Mouse (Mus musculus) liver, embryonic 15.5 days (tissue): Measurements from ENCODE around the gene Hist1h1t. TPM values are rescaled to one million over a fixed set of nuclear protein-coding genes. Genes with fewer than 3 reads are reported as not detected.
"Not testable (repeated sequence)": the region's sequence is repeated elsewhere in the genome, so short reads cannot be mapped to it uniquely, and the experiment has no call there.

ENCODE experiments used
- ATAC-seq: fragments of 200-750 bp; cut with Nextera tagmentation; 2 replicates; pipeline ENCODE4 v1.8.0; 2017; ENCODE audit warnings: moderate number of reproducible peaks, mild to moderate bottlenecking, moderate library complexity; ENCODE audit not compliant: insufficient read depth
- H3K27ac ChIP-seq: fragments of 300-500 bp; sonication (generic); replicated peaks from 2 replicates; pipeline ENCODE4 v1.5.1; 2015; ENCODE audit warnings: mild to moderate bottlenecking, inconsistent platforms
- H3K27me3 ChIP-seq: fragments of 300-500 bp; sonication (generic); 2 replicates; pipeline ENCODE4 v1.6.1; 2015; ENCODE audit warnings: mild to moderate bottlenecking, inconsistent platforms
- H3K36me3 ChIP-seq: fragments of 300-500 bp; sonication (generic); replicated peaks from 2 replicates; pipeline ENCODE4 v1.6.1; 2015; ENCODE audit warnings: moderate library complexity, mild to moderate bottlenecking, inconsistent platforms
- H3K4me1 ChIP-seq: fragments of 300-500 bp; sonication (generic); replicated peaks from 2 replicates; pipeline ENCODE4 v1.6.1; 2015; ENCODE audit warnings: inconsistent platforms
- H3K4me2 ChIP-seq: fragments of 300-500 bp; sonication (generic); 2 replicates; pipeline ENCODE4 v1.6.1; 2015; ENCODE audit warnings: moderate library complexity, mild to moderate bottlenecking, inconsistent platforms
- H3K4me3 ChIP-seq: fragments of 300-500 bp; sonication (generic); replicated peaks from 2 replicates; pipeline ENCODE4 v1.5.1; 2015; ENCODE audit warnings: mild to moderate bottlenecking, inconsistent platforms
- H3K9ac ChIP-seq: fragments of 300-500 bp; sonication (generic); 2 replicates; pipeline ENCODE4 v1.6.1; 2015; ENCODE audit warnings: moderate library complexity, mild to moderate bottlenecking, inconsistent platforms
- H3K9me3 ChIP-seq: fragments of 300-500 bp; sonication (generic); replicated peaks from 2 replicates; pipeline ENCODE4 v1.6.1; 2016; ENCODE audit warnings: inconsistent platforms
- WGBS: fragments of 180-500 bp; shearing (Covaris S2); methylation state at CpG from one replicate; pipeline ENCODE4 v1.1.7; 2015; ENCODE audit warnings: mixed read lengths; ENCODE audit not compliant: insufficient replicate concordance; 5-methylcytosine and 5-hydroxymethylcytosine counted together
- polyA plus RNA-seq: library from polyadenylated mRNA; unstranded; fragments of >200 nt; fragmentation: Nextera tagmentation; extraction: Ambion mirVana; gene quantifications from 2 replicates; pipeline ENCODE4 v1.2.1, GENCODE M21; 2015

The Hist1h1t gene
- polyA plus RNA-seq, result 0.17 TPM in 1 of 2 replicates, not detected in the other

GRCm38 (mm10) chr13:23695514-23695913 lies at the start of gene Hist1h1t:
TSS of gene Hist1h1t (plus strand) at chr13:23695814.
- Histone ChIP-seq H3K4me3 (peak within 1 kb of the TSS; percentile 30), H3K4me2 (peak within 1 kb of the TSS; percentile 70), H3K9me3 (no peaks in the 10 kb centered on the region), H3K27me3 (no peaks in the 10 kb centered on the region), H3K9ac (peak within 1 kb of the TSS; percentile 55), H3K27ac (peak within 1 kb of the TSS; percentile 99), H3K36me3 (peaks cover 16% of the 10 kb centered on the region), H3K4me1 (peaks cover 42% of the 10 kb centered on the region)
- ATAC-seq, result no peak
- 49% methylated on average over 13 of the region's 13 CpGs for WGBS

GRCm38 (mm10) chr13:23659636-23660366 lies 35.8 kb upstream of the Hist1h1t start:
- Histone ChIP-seq H3K9me3 (no peaks in the 10 kb centered on the region), H3K27me3 (0 out of 2 replicates have a peak, but pooled peaks cover 6% of the 10 kb centered on the region), H3K4me2 (no peak overlapping the region), H3K4me1 (no peaks in the 10 kb centered on the region), H3K9ac (no peak overlapping the region), H3K27ac (no peak overlapping the region), H3K4me3 (no peak overlapping the region), H3K36me3 (no peaks in the 10 kb centered on the region)
- ATAC-seq, result no peak
- 48% methylated on average over 6 of the region's 6 CpGs for WGBS

- Histone ChIP-seq H3K4me1 (no peaks in the 10 kb centered on the region), H3K9me3 (no peaks in the 10 kb centered on the region), H3K9ac (no peak overlapping the region), H3K27ac (no peak overlapping the region), H3K4me3 (no peak overlapping the region), H3K4me2 (no peak overlapping the region), H3K27me3 (0 out of 2 replicates have a peak, but pooled peaks cover 6% of the 10 kb centered on the region), H3K36me3 (no peaks in the 10 kb centered on the region)
- 46% methylated on average over 3 of the region's 3 CpGs for WGBS
- no peak for ATAC-seq
These were observed 33.1 kb upstream of the Hist1h1t start for GRCm38 (mm10) chr13:23662536-23662935.

GRCm38 (mm10) chr13:23681990-23682582 lies 13.5 kb upstream of the Hist1h1t start:
- H3K9ac ChIP-seq, result peak overlapping the region; percentile 71
- no peak for ATAC-seq
- WGBS, result 58% methylated on average over 6 of the region's 6 CpGs

GRCm38 (mm10) chr13:23682623-23682946 lies 13.0 kb upstream of the Hist1h1t start:
- Histone ChIP-seq H3K27ac (peak overlapping the region; percentile 100), H3K4me2 (peak overlapping the region; percentile 74), H3K4me1 (peaks cover 39% of the 10 kb centered on the region), H3K36me3 (no peaks in the 10 kb centered on the region), H3K4me3 (peak overlapping the region; percentile 53), H3K9me3 (no peaks in the 10 kb centered on the region), H3K27me3 (no peaks in the 10 kb centered on the region), H3K9ac (peak overlapping the region; percentile 71)
- ATAC-seq, result no peak
- 0% methylated on average over 1 of the region's 1 CpGs for WGBS

More at GRCm38 (mm10) chr13:23681990-23682582, 13.5 kb upstream of the Hist1h1t start:
- Histone ChIP-seq H3K4me3 (peak overlapping the region; percentile 53), H3K9me3 (no peaks in the 10 kb centered on the region), H3K4me1 (peaks cover 37% of the 10 kb centered on the region), H3K36me3 (no peaks in the 10 kb centered on the region), H3K27ac (peak overlapping the region; percentile 100), H3K4me2 (peak overlapping the region; percentile 74), H3K27me3 (no peaks in the 10 kb centered on the region)

- Histone ChIP-seq H3K4me2 (peak overlapping the region; percentile 74), H3K9ac (peak overlapping the region; percentile 71), H3K4me3 (peak overlapping the region; percentile 53), H3K27ac (peak overlapping the region; percentile 100), H3K4me1 (peaks cover 44% of the 10 kb centered on the region)
- not testable (repeated sequence) for H3K36me3 ChIP-seq, H3K9me3 ChIP-seq, H3K27me3 ChIP-seq, ATAC-seq
- WGBS, result 7% methylated on average over 16 of the region's 30 CpGs
These were observed 12.5 kb upstream of the Hist1h1t start for GRCm38 (mm10) chr13:23682947-23683754.

GRCm38 (mm10) chr13:23683755-23684281 lies 11.8 kb upstream of the Hist1h1t start, which contains the start of the genes Hist1h2ac and Hist1h2bc:
TSS of gene Hist1h2ac (minus strand) at chr13:23683948.
TSS of gene Hist1h2bc (plus strand) at chr13:23684199.
- Histone ChIP-seq H3K4me2 (peak within 1 kb of the TSS; percentile 74), H3K27me3 (no peaks in the 10 kb centered on the region), H3K4me3 (peak within 1 kb of the TSS; percentile 63), H3K9ac (peak within 1 kb of the TSS; percentile 72), H3K36me3 (no peaks in the 10 kb centered on the region), H3K4me1 (peaks cover 49% of the 10 kb centered on the region), H3K27ac (peak within 1 kb of the TSS; percentile 100), H3K9me3 (no peaks in the 10 kb centered on the region)
- peak; percentile 93 for ATAC-seq
- under 1% methylated on average over 32 of the region's 32 CpGs for WGBS

GRCm38 (mm10) chr13:23684295-23684945 lies 11.2 kb upstream of the Hist1h1t start:
- H3K4me3 ChIP-seq, result peak overlapping the region; percentile 63
- H3K4me1 ChIP-seq, result peaks cover 54% of the 10 kb centered on the region
- not testable (repeated sequence) for H3K27me3 ChIP-seq, ATAC-seq, H3K36me3 ChIP-seq, H3K9me3 ChIP-seq
- under 1% methylated on average over 23 of the region's 37 CpGs for WGBS
- H3K9ac ChIP-seq, result peak overlapping the region; percentile 72
- H3K4me2 ChIP-seq, result peak overlapping the region; percentile 68
- H3K27ac ChIP-seq, result peak overlapping the region; percentile 100

- peak overlapping the region; percentile 68 for H3K4me2 ChIP-seq
- peak overlapping the region; percentile 72 for H3K9ac ChIP-seq
- peak overlapping the region; percentile 100 for H3K27ac ChIP-seq
- peaks cover 52% of the 10 kb centered on the region for H3K4me1 ChIP-seq
- no peaks in the 10 kb centered on the region for H3K36me3 ChIP-seq
- no peaks in the 10 kb centered on the region for H3K9me3 ChIP-seq
- H3K27me3 ChIP-seq, result no peaks in the 10 kb centered on the region
- ATAC-seq, result no peak
- H3K4me3 ChIP-seq, result peak overlapping the region; percentile 63
- WGBS, result 5% methylated on average over 15 of the region's 15 CpGs
These were observed 10.3 kb upstream of the Hist1h1t start for GRCm38 (mm10) chr13:23685121-23685861.

GRCm38 (mm10) chr13:23685966-23686365 lies 9.6 kb upstream of the Hist1h1t start:
- peak overlapping the region; percentile 63 for H3K4me3 ChIP-seq
- peak overlapping the region; percentile 72 for H3K9ac ChIP-seq
- H3K9me3 ChIP-seq, result no peaks in the 10 kb centered on the region
- 29% methylated on average over 4 of the region's 4 CpGs for WGBS
- peak overlapping the region; percentile 100 for H3K27ac ChIP-seq
- H3K27me3 ChIP-seq, result no peaks in the 10 kb centered on the region
- peaks cover 51% of the 10 kb centered on the region for H3K4me1 ChIP-seq
- 0 out of 2 replicates have a peak, but pooled peaks cover 4% of the 10 kb centered on the region for H3K36me3 ChIP-seq
- no peak for ATAC-seq
- H3K4me2 ChIP-seq, result peak overlapping the region; percentile 68
